Mouse (Mus musculus): ENCODE results near the gene Sgpp2. TPM values are rescaled to one million over a fixed set of nuclear protein-coding genes. Genes with fewer than 3 reads are reported as not detected.

Gene Sgpp2
- polyA plus RNA-seq, 1 experiment from 2014 or later = 0.14 TPM

GRCm38 (mm10) chr1:78425793-78426700 is 115.9 kb downstream of the Sgpp2 start:
- Histone ChIP-seq H3K27ac (replicated peaks) (no peak overlapping the region), H3K4me2 (no peak overlapping the region), H3K4me1 (replicated peaks) (0 out of 2 replicates have a peak, but pooled peaks cover 8% of the 10 kb centered on the region), H3K27me3 (no peaks in the 10 kb centered on the region), H3K36me3 (replicated peaks) (peaks cover 32% of the 10 kb centered on the region), H3K9me3 (replicated peaks) (no peaks in the 10 kb centered on the region), H3K9ac (no peak overlapping the region), H3K4me3 (replicated peaks) (no peak overlapping the region)
- 81% methylated on average over 7 of the region's 7 CpGs for WGBS (ENCODE audit: insufficient replicate concordance)
- ATAC-seq (ENCODE audit: insufficient read depth) = no peak

- Histone ChIP-seq H3K9ac (no peak overlapping the region), H3K27me3 (no peaks in the 10 kb centered on the region), H3K4me2 (no peak overlapping the region), H3K4me3 (replicated peaks) (no peak overlapping the region), H3K4me1 (replicated peaks) (0 out of 2 replicates have a peak, but pooled peaks cover 8% of the 10 kb centered on the region), H3K9me3 (replicated peaks) (no peaks in the 10 kb centered on the region), H3K36me3 (replicated peaks) (peaks cover 29% of the 10 kb centered on the region), H3K27ac (replicated peaks) (no peak overlapping the region)
- 64% methylated on average over 3 of the region's 3 CpGs for WGBS (ENCODE audit: insufficient replicate concordance)
- ATAC-seq (ENCODE audit: insufficient read depth) = no peak
These were observed 116.7 kb downstream of the Sgpp2 start for GRCm38 (mm10) chr1:78426841-78427240.

- Histone ChIP-seq H3K9ac (no peak overlapping the region), H3K36me3 (replicated peaks) (peaks cover 29% of the 10 kb centered on the region), H3K27me3 (no peaks in the 10 kb centered on the region), H3K9me3 (replicated peaks) (no peaks in the 10 kb centered on the region), H3K4me3 (replicated peaks) (no peak overlapping the region), H3K27ac (replicated peaks) (no peak overlapping the region), H3K4me1 (replicated peaks) (0 out of 2 replicates have a peak, but pooled peaks cover 8% of the 10 kb centered on the region), H3K4me2 (no peak overlapping the region)
- WGBS (ENCODE audit: insufficient replicate concordance) = 81% methylated on average over 11 of the region's 11 CpGs
- no peak for ATAC-seq (ENCODE audit: insufficient read depth)
These were observed 118.7 kb downstream of the Sgpp2 start for GRCm38 (mm10) chr1:78428851-78429250.

DNA sequence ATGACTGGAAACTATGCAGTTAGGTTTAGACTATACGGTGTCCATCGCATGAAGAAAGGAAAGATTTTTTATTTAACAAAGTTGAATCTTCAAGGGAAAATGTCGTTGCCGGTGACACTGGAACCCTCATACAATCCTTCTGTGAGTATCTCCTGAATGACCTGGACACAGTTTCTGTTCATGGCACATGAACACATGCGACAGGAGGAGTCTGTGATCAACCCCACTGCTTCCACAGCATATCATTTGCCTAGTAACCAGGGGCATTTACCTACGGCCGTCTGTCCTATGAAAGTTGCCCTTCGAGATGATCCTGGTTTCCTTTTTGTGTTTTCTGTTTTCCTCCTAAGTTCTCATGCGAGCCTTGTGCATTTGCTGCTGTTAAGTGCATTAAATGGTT is 123.3 kb downstream of the Sgpp2 start:
- no peak overlapping the region for H3K27ac ChIP-seq (replicated peaks)
- H3K4me2 ChIP-seq = no peak overlapping the region
- no peaks in the 10 kb centered on the region for H3K9me3 ChIP-seq (replicated peaks)
- 80% methylated on average over 9 of the region's 9 CpGs for WGBS (ENCODE audit: insufficient replicate concordance)
- peaks cover 17% of the 10 kb centered on the region for H3K36me3 ChIP-seq (replicated peaks)
- H3K27me3 ChIP-seq = no peaks in the 10 kb centered on the region
- no peaks in the 10 kb centered on the region for H3K4me1 ChIP-seq (replicated peaks)
- no peak overlapping the region for H3K4me3 ChIP-seq (replicated peaks)
- ATAC-seq (ENCODE audit: insufficient read depth) = no peak
- H3K9ac ChIP-seq = no peak overlapping the region

DNA sequence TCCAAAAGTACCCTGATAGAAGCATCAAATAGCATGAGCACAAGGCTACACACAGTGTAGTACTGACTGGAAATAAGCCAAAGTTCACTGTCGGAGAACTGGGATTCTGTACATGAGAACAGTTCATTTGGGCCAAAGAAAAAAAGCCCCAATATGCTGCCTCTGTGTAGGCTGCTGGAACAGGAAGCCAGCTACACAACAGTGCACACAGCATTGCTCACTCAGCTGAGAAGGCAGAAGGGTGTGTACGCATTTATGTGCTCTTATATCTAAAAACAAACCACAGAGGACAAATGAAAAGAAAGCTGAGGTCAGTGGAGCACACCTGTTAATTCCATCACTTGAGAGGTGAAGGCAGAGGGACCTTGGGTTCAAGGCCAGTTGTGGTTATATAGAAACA is 125.8 kb downstream of the Sgpp2 start:
- ATAC-seq (ENCODE audit: insufficient read depth) = no peak
- Histone ChIP-seq H3K4me2 (no peak overlapping the region), H3K9me3 (replicated peaks) (no peaks in the 10 kb centered on the region), H3K27ac (replicated peaks) (no peak overlapping the region), H3K4me1 (replicated peaks) (no peaks in the 10 kb centered on the region), H3K36me3 (replicated peaks) (peaks cover 33% of the 10 kb centered on the region), H3K4me3 (replicated peaks) (no peak overlapping the region), H3K27me3 (no peaks in the 10 kb centered on the region), H3K9ac (no peak overlapping the region)
- 68% methylated on average over 2 of the region's 2 CpGs for WGBS (ENCODE audit: insufficient replicate concordance)

DNA sequence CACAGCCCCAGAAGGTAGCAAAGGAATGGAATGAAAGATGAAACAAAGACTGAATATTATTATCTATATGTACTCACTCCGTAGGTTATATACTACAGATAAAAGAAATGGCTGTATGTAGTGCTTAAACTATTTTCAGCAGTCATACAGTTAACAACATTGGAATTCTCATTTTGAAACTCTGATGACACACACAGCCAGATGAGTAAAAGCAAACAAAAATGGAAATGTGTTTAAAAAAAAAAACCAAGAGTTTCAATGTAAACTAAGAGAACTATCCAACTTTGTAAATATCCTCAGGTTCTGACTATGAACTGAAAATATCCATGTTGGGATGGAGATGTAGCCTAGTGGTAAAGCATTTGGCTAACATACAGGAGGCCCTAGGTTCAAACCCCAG is 126.3 kb downstream of the Sgpp2 start:
- ATAC-seq (ENCODE audit: insufficient read depth) = no peak
- no peaks in the 10 kb centered on the region for H3K9me3 ChIP-seq (replicated peaks)
- H3K4me3 ChIP-seq (replicated peaks) = no peak overlapping the region
- H3K9ac ChIP-seq = no peak overlapping the region
- H3K27me3 ChIP-seq = no peaks in the 10 kb centered on the region
- H3K36me3 ChIP-seq (replicated peaks) = peaks cover 36% of the 10 kb centered on the region
- WGBS (ENCODE audit: insufficient replicate concordance) = 83% methylated on average over 1 of the region's 1 CpGs
- no peaks in the 10 kb centered on the region for H3K4me1 ChIP-seq (replicated peaks)
- no peak overlapping the region for H3K27ac ChIP-seq (replicated peaks)
- H3K4me2 ChIP-seq = no peak overlapping the region

DNA sequence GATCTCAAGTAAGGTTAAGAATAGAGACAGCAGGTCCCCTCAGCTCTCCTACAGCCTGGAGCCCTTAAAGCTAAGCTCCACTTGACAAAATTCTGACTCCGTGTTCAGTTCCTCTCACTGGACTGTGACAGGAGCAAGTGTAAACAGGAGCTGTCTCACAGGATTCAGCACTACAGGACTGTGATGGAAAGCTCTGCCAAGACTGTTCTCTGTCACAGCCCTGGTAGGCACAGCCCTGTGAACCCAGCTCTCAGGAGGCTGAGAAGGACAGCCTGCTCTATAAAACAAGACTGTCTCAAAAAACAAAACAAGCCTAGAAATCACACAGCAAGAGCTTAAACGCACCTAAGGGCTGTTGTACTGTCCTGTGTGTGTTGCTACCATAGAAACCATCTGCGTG is 127.0 kb downstream of the Sgpp2 start:
- H3K27ac ChIP-seq (replicated peaks) = no peak overlapping the region
- 78% methylated on average over 3 of the region's 3 CpGs for whole genome bisulfite sequencing (ENCODE audit: insufficient replicate concordance)
- H3K4me3 ChIP-seq (replicated peaks) = no peak overlapping the region
- no peaks in the 10 kb centered on the region for H3K4me1 ChIP-seq (replicated peaks)
- peaks cover 34% of the 10 kb centered on the region for H3K36me3 ChIP-seq (replicated peaks)
- H3K9me3 ChIP-seq (replicated peaks) = no peaks in the 10 kb centered on the region
- no peak overlapping the region for H3K4me2 ChIP-seq
- H3K9ac ChIP-seq = no peak overlapping the region
- ATAC-seq (ENCODE audit: insufficient read depth) = no peak
- H3K27me3 ChIP-seq = no peaks in the 10 kb centered on the region

- Histone ChIP-seq H3K9ac (no peak overlapping the region), H3K36me3 (replicated peaks) (peaks cover 51% of the 10 kb centered on the region), H3K4me2 (no peak overlapping the region), H3K4me3 (replicated peaks) (no peak overlapping the region), H3K9me3 (replicated peaks) (no peaks in the 10 kb centered on the region), H3K4me1 (replicated peaks) (no peaks in the 10 kb centered on the region), H3K27ac (replicated peaks) (no peak overlapping the region), H3K27me3 (no peaks in the 10 kb centered on the region)
- no peak for ATAC-seq (ENCODE audit: insufficient read depth)
- WGBS (ENCODE audit: insufficient replicate concordance) = 85% methylated on average over 8 of the region's 8 CpGs
These were observed 130.6 kb downstream of the Sgpp2 start for GRCm38 (mm10) chr1:78440716-78441115.

- H3K27ac ChIP-seq (replicated peaks) = no peak overlapping the region
- no peak for ATAC-seq (ENCODE audit: insufficient read depth)
- no peaks in the 10 kb centered on the region for H3K9me3 ChIP-seq (replicated peaks)
- H3K4me3 ChIP-seq (replicated peaks) = no peak overlapping the region
- no peak overlapping the region for H3K9ac ChIP-seq
- H3K4me2 ChIP-seq = no peak overlapping the region
- no peaks in the 10 kb centered on the region for H3K4me1 ChIP-seq (replicated peaks)
- H3K27me3 ChIP-seq = no peaks in the 10 kb centered on the region
- H3K36me3 ChIP-seq (replicated peaks) = peaks cover 63% of the 10 kb centered on the region
- WGBS (ENCODE audit: insufficient replicate concordance) = 82% methylated on average over 7 of the region's 7 CpGs
These were observed 132.9 kb downstream of the Sgpp2 start for GRCm38 (mm10) chr1:78443056-78443455.

DNA sequence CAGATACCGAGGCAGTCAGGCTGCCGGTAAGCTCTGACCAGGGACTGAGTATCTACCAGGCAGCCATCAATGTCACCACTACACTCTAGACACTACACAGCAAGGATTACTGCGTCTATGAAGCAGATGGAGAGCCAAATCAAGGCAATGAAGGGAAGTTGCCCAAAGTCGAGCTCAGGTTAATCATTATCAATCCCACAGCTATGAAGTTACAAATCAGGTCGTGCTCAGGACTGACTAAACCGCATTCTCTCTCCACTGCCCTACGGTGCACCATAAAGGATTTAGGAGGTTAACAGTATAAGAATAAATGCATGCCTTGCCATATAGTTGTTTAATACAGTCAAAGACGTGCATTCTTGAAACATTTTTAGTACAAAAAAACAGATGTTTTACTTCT is 136.1 kb downstream of the Sgpp2 start:
- no peaks in the 10 kb centered on the region for H3K27me3 ChIP-seq
- H3K36me3 ChIP-seq (replicated peaks) = peaks cover 68% of the 10 kb centered on the region
- no peak overlapping the region for H3K27ac ChIP-seq (replicated peaks)
- H3K4me2 ChIP-seq = no peak overlapping the region
- H3K9me3 ChIP-seq (replicated peaks) = no peaks in the 10 kb centered on the region
- no peaks in the 10 kb centered on the region for H3K4me1 ChIP-seq (replicated peaks)
- 79% methylated on average over 8 of the region's 8 CpGs for WGBS (ENCODE audit: insufficient replicate concordance)
- H3K9ac ChIP-seq = no peak overlapping the region
- no peak for ATAC-seq (ENCODE audit: insufficient read depth)
- no peak overlapping the region for H3K4me3 ChIP-seq (replicated peaks)

GRCm38 (mm10) chr1:78446742-78447141 is 136.6 kb downstream of the Sgpp2 start:
- peaks cover 69% of the 10 kb centered on the region for H3K36me3 ChIP-seq (replicated peaks)
- ATAC-seq (ENCODE audit: insufficient read depth) = no peak

More at GRCm38 (mm10) chr1:78446742-78447141, 136.6 kb downstream of the Sgpp2 start:
- Histone ChIP-seq H3K9me3 (replicated peaks) (no peaks in the 10 kb centered on the region), H3K27ac (replicated peaks) (no peak overlapping the region), H3K27me3 (no peaks in the 10 kb centered on the region), H3K9ac (no peak overlapping the region), H3K4me2 (no peak overlapping the region), H3K4me3 (replicated peaks) (no peak overlapping the region), H3K4me1 (replicated peaks) (no peaks in the 10 kb centered on the region)
- 87% methylated on average over 6 of the region's 6 CpGs for WGBS (ENCODE audit: insufficient replicate concordance)

Data from liver, embryonic 15.5 days (tissue).